12 mouse cellular contexts compared by ENCODE assay signal in the genomic region with DNA sequence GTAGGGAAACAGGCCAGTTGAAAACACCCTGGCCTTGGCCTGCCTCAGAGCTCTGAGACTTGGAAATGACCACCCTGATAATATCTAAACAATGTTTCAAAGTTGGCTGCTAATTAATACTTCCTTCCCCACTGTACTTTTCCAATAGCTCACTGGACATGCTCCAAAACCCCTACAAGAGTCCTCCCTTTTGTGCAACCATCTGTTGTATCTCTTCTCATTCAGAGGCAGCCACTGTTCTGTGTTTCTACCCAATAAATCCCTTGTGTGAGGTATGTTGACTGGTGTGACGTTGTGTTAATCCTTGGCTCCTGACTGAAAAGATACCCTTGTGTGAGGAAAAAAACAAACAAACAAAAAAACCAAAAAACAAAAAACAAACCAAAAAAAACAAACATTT.
"Had no signal": no experiment of that assay in that cellular context is flagged by ENCODE, and none has a peak within 500 bp of the region (broad histone marks: within the 10 kb centered on the region; RNA-seq: fewer than 3 reads in every experiment).

No protein-coding gene starts in this region.

- H3K4me2 ChIP-seq: limb, embryonic 12.5 days; liver, embryonic 13.5 days; neural tube, embryonic 12.5 days; stomach, embryonic 15.5 days had no signal

- DNase-seq: kidney, adult 2 months; kidney, postnatal 10 days; liver; liver, embryonic 13.5 days; liver, postnatal 0 days; midbrain, embryonic 14.5 days; retina, postnatal 1 day; thymus, adult 2 months; thymus, postnatal 25 days had no signal

- H3K9me3 ChIP-seq: limb, embryonic 12.5 days; liver, embryonic 13.5 days; neural tube, embryonic 12.5 days; stomach, embryonic 15.5 days had no signal

- H3K9ac ChIP-seq: limb, embryonic 12.5 days; liver, embryonic 13.5 days; liver, postnatal 0 days; neural tube, embryonic 12.5 days; stomach, embryonic 15.5 days had no signal

- H3K27ac ChIP-seq: limb, embryonic 12.5 days; liver, embryonic 13.5 days; neural tube, embryonic 12.5 days; stomach, embryonic 15.5 days had no signal

- H3K36me3 ChIP-seq: limb, embryonic 12.5 days; liver, embryonic 13.5 days; neural tube, embryonic 12.5 days; stomach, embryonic 15.5 days had no signal

- H3K4me1 ChIP-seq: limb, embryonic 12.5 days; liver, embryonic 13.5 days; neural tube, embryonic 12.5 days; stomach, embryonic 15.5 days had no signal

- ATAC-seq: liver, postnatal 0 days had no signal

- H3K27me3 ChIP-seq: limb, embryonic 12.5 days; liver, embryonic 13.5 days; neural tube, embryonic 12.5 days; stomach, embryonic 15.5 days had no signal

- H3K4me3 ChIP-seq: limb, embryonic 12.5 days; liver, embryonic 13.5 days; neural tube, embryonic 12.5 days; stomach, embryonic 15.5 days had no signal
